Mouse (Mus musculus): Measurements from ENCODE around the gene Golga4.

The Golga4 gene

DNA sequence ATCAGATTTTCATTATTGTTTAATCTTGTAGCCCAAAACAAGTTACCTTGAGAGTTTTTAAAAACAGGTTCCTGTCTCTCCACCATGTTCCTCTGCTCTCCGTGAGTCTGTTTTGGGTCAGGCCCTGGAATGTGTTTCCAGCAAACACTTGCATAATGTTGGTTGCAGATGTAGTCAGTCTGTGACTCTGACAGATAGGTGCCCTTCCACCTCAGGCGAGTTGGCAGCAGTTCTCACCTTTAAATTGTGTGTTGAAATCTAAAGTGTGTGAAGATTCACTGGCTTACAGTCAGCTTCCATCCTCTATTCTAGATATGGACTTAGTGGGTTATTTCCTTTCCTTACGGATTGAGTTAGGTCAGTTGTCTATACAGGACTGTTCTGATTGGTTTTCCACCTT is 23.7 kb downstream of the Golga4 start:
- DNase-seq = no peak

GRCm38 (mm10) chr9:118530679-118531078 is 24.6 kb downstream of the Golga4 start:
- no peak for DNase-seq

- no peak for DNase-seq
Observed at GRCm38 (mm10) chr9:118532516-118533205, 26.6 kb downstream of the Golga4 start.

DNA sequence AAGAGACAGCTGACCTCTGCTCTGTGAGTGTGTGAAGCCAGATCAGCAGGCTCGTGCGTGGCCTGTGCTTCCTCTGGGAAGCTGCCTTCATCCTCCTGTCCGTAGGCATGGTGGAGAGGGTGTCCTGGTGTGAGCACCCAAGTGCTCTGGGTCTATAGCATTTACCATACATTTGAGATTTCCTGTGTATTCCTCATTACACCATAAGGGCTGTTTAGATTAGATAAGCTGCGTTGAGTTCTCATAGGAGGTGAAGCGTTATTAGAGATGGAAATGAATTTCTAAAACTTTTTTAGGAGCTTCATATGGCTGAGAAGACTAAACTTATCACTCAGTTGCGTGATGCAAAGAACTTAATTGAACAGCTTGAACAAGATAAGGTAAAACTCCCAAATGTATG is 30.9 kb downstream of the Golga4 start:
- no peak for DNase-seq

DNA sequence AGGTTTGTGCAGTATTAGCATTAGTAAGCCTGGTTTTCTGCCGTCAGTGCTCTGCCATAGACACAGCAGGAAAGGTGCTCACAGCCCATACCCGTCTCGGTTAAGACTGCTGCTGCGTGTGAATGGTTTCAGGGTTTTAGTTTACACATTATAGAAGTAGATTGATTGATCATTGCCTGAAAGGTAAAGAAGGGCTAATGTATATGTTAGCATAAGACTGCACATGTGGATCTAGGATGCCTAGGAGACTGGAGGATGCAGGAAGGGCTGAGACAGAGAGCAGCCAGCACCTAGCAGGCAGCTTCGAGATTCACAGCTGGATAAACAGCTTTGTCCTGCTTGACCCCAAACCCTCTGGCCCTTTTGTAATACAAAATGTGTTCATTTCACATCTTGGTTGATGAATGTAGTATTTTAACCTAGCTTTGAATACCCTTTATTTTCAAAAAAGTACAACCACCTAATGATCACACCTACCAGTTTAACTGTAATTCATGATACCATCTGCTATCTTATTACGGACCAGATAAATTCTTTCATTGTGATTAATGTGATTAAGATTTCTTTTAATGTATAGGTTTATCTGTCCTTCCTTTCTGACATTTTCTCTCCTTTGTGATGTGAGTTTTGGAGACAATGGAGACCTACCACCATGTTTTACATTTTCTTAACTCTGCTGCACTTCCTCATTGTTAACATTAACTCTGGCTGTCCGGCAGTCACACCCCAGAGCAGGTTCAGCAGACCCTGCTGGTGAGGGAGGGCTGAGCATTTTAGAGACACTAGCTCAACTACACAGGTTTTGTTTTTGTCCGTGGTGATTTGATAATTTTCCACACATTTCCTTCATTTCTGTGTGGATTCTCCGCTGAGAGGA is 31.6 kb downstream of the Golga4 start:
- DNase-seq = no peak

GRCm38 (mm10) chr9:118541851-118542250 is 35.8 kb downstream of the Golga4 start:
- no peak for DNase-seq

- no peak for DNase-seq
Observed at GRCm38 (mm10) chr9:118545146-118545545, 39.1 kb downstream of the Golga4 start.

DNA sequence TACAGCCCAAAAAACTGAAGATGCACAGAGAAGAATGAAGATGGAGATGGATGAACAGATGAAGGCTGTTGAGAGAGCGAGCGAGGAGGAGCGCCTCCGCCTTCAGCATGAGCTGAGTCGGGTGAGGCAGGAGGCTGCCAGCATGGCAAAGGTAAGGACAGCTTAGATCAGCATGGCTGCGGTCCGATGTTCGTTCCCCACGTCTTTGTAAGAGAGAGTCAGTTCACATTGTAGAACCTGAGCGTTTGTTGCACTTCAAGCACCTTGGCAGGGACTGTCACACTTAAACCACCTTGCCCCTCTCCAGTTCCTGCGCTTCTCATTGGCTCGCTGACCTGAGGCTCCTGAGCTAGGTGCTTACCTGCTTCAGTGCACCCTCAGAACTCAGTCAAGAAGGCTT is 42.6 kb downstream of the Golga4 start:
- no peak for DNase-seq

DNA sequence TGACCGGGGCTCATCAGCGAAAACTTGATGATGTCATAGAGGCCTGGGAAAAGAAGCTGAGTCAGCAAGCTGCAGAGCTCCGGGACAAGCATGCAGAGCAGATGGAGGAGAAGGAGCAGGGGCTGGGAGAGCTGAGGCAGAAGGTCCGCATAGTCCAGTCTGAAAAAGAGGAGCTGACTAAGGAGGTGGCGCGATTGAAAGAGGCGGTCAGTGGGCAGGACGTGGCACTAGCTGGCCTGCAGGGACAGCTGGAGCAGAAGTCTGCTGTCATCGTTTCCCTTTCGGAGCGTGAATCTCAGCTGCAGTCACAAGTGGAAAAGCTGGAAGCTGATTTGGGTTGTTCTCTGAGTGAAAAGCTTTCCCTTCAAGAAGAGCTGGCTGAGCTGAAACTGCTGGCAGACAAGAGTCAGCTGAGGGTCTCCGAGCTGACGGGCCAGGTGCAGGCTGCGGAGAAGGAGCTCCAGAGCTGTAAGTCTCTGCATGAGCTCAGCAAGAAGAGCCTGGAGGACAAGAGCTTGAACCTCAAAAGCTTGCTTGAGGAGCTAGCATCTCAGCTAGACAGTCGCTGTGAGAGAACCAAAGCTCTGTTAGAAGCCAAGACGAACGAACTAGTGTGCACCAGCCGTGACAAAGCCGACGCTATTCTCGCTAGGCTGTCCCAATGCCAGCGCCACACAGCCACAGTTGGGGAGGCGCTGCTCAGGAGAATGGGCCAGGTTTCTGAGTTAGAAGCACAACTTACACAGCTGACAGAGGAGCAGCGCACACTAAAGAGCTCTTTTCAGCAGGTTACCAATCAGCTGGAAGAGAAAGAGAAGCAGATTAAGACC is 51.1 kb downstream of the Golga4 start:
- no peak for DNase-seq

GRCm38 (mm10) chr9:118563356-118563755 is 57.3 kb downstream of the Golga4 start:
- no peak for DNase-seq

GRCm38 (mm10) chr9:118563866-118564265 is 57.8 kb downstream of the Golga4 start:
- DNase-seq = no peak

DNA sequence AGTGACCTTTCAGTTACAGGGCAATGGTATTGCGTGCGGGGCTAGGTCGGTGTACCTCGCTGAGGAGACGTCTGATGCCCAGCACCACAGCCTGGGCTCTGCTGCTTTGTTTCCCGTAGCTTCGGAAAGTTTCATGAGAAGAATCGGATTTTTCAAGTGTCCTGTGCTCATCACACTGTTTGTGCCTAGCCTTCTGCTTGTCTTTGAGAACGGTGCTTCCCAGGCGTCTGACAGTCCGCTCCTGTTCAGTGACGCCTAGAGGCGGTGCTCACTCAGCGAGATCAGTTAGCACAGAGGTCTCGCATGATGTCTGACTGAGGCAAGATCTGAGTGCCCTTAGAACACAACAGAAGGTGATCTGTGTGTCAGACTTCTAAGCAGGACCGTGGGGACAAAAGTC is 58.6 kb downstream of the Golga4 start:
- no peak for DNase-seq

GRCm38 (mm10) chr9:118569328-118569727 is 63.3 kb downstream of the Golga4 start:
- DNase-seq = no peak

DNA sequence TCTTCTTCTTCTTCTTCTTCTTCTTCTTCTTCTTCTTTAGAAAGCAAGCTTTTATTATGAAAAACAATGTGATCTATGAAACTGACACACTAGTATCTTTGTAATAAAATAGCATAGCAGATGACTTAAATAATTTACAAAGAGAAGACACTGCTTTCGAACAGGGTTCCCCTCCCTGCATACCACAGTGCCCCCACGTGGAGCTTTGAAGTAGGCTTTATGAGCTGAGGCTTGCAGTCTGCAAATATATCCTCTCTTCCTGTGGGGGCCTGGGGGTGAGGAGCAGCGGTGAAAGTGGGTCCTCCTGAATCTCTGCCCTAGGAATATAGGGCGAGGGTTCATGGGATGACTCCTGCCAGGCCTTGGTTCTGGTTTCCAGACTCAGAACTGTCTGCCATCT is 64.8 kb downstream of the Golga4 start:
- no peak for DNase-seq

GRCm38 (mm10) chr9:118571701-118572100 is 65.6 kb downstream of the Golga4 start:
- no peak for DNase-seq

GRCm38 (mm10) chr9:118574911-118575310 is 68.8 kb downstream of the Golga4 start:
- no peak for DNase-seq

GRCm38 (mm10) chr9:118580371-118580770 is 74.3 kb downstream of the Golga4 start:
- no peak for DNase-seq

DNA sequence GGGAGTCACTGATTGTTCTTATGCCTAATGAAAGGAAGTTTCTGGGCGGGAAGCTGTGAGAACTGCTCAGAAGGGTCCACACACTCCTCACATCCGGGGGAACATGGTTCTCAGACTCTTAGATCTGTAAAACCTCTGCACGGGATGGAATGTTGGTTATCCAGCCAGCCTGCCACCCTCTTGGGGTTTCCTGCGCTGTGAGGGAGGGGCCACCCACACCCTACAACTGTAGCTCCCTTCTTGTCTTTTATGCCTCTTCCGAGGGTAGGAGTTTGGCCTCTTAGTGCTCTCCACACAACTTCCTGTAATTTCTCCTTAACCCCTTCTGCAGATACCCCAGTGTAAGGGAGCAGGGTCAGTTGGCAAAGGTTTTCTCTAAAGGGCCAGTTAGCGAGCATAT is 76.7 kb downstream of the Golga4 start:
- DNase-seq = no peak

DNA sequence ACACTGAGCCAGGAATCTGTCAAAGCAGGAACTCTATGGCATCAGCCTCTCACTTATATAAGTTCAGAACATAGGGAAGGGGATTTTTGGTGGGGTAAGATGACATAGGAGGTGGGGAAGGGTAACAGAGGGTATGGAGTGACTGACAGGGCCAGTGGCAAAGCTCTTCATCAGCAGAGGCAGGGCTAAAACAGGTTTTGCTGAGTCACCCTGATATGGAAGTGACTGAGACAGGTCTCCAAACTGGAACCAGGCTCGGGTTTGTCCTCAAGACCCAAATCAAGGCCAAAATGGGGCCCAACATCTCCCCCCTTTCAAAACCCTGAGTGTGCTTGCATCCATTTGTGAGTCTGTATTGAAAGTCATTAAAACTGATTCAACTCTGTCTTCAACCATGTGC is 78.8 kb downstream of the Golga4 start:
- no peak for DNase-seq

DNA sequence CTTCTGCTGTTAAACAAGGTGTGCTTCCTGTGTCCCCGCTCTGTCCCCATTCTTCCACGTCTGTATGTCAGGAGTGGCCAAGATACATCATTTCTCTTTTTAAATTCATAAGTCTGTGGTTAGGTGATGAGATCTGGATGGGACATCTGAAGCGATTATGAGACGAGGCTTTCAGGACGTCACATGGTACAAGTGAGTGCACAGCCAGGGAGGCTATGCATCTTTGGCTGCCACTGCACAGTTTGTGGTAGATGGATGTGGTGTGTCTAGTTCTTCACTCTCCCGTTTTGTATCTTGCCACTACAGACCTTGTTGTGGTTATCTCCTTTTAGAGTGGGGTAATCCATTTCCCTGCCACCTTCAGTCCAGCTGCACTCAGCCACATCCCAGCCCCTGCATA is 79.9 kb downstream of the Golga4 start:
- DNase-seq = no peak

DNA sequence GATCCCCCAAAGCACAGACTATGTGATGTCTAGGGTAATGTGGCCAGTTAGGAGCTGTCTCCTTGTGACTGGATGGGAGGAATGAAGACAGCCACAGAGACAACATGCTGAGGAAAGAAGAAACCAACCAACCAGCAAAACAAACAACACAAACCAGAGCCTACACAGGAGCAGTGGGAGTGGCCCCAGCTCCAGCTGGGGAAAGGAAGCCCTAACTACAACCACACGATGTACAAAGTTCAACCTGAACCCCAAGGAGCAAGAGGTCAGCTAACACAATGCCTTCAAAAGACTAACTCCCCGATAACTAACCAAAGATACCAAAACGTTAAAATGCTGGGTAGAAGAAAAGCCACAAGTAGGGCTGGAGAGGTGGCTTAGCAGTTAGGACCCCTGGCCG is 81.0 kb downstream of the Golga4 start:
- DNase-seq = no peak

DNA sequence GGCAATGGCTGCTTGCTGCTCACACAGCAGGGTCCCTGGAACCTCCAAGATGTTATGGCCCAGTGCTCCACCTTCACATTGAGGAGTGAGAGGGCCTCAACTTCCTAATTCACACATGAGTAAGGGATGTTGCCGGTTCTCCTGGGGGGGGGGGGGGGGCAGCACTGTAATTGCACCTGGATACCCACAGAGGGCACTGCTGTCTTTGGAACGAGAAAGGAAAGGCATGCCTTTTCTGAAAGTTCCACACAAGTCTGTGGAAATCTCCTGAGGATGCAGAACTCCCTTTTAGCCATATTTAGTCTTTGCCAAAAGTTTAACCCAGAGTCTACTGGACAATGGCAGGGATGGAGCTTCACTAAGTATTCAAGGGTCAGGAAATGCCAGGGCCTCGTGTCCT is 83.2 kb downstream of the Golga4 start:
- DNase-seq = no peak

GRCm38 (mm10) chr9:118590230-118590629 is 84.2 kb downstream of the Golga4 start:
- DNase-seq = no peak

DNA sequence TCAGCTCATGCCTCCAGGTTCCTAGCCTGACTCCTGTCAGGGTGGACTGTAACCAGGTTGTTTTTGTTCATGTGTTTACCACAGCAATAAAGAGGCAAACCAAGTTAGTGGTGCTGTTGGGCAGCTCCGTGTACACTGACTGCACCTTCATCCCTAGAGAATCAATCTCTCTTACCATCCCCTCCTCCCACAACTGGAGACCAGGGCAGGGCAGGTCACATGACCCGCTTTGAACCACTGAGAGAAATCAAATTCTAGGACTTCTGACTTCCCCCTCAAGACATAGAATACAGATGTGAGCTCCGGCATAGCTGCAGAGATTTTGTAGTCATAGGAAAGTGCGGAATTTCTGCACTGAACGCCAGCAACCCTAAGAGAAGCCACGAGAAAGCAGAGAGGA is 85.6 kb downstream of the Golga4 start:
- no peak for DNase-seq

All from kidney, adult 8-10 months (tissue).